Comparison of ENCODE assay signal across 8 mouse cellular contexts in genomic region chr16:11370132-11370544, GRCm38 (mm10). TPM values are rescaled to one million over a fixed set of nuclear protein-coding genes. Genes with fewer than 3 reads are reported as not detected.
A peak's percentile ranks its signal among the peaks of the same experiment; 100 is the strongest.
DNase-seq lines count a peak whose midpoint lies in the region; ATAC-seq and TF ChIP-seq lines count a peak whose summit lies in the region.

No protein-coding gene starts in this region.

- peaks cover 24% of the 10 kb centered on the region for H3K4me1 ChIP-seq in heart, embryonic 12.5 days (replicated peaks)
- H3K4me1 ChIP-seq in small intestine, adult 2 months (ENCODE audit: control insufficient read depth, insufficient read depth, insufficient read length, low read length): peaks cover 20% of the 10 kb centered on the region

- peak; percentile 36 to 39 for DNase-seq in heart, postnatal 10 days
- DNase-seq in 3T3-L1 (ENCODE audit: low read depth, low spot score): peak; percentile 73
- DNase-seq in adrenal gland, postnatal 14 days: peak; percentile 50
- DNase-seq in kidney, postnatal 10 days: peak; percentile 79
- no peak for DNase-seq in frontal cortex, postnatal 10 days (ENCODE audit: low spot score in 2 of 2)
- no peak for DNase-seq in layer of hippocampus, adult 9-10 months (ENCODE audit: low spot score)

- no peaks in the 10 kb centered on the region for H3K9me3 ChIP-seq in heart, embryonic 12.5 days (replicated peaks)

- H3K9ac ChIP-seq in heart, embryonic 12.5 days: no peak overlapping the region

- no peaks in the 10 kb centered on the region for H3K27me3 ChIP-seq in heart, embryonic 12.5 days (replicated peaks)
- no peaks in the 10 kb centered on the region for H3K27me3 ChIP-seq in small intestine, adult 2 months (ENCODE audit: control insufficient read depth, insufficient read depth, low read length)

- no peak overlapping the region for H3K27ac ChIP-seq in heart, embryonic 12.5 days (ENCODE audit: poor library complexity, severe bottlenecking)
- H3K27ac ChIP-seq in small intestine, adult 2 months (ENCODE audit: insufficient read depth, low read depth, low read length): peak overlapping the region; percentile 67

- H3K36me3 ChIP-seq in heart, embryonic 12.5 days: no peaks in the 10 kb centered on the region
- H3K36me3 ChIP-seq in small intestine, adult 2 months (ENCODE audit: control insufficient read depth, insufficient read depth, low read length): peaks cover 3% of the 10 kb centered on the region; the same call in 1 of the 2 replicates

- no peak overlapping the region for H3K4me3 ChIP-seq in heart, embryonic 12.5 days
- no peak overlapping the region for H3K4me3 ChIP-seq in small intestine, adult 2 months (ENCODE audit: low read depth, low read length)

- intact Hi-C loops in heart, postnatal 10 days (cut with DNase I): no loop called here

- no peak for TF ChIP-seq POLR2A in small intestine, adult 2 months (IDR thresholded peaks at IDR 0.05; ENCODE audit: low read depth, low read length)

- ATAC-seq in heart, embryonic 12.5 days (ENCODE audit: insufficient number of reproducible peaks, low FRiP score): no peak

- H3K4me2 ChIP-seq in heart, embryonic 12.5 days: no peak overlapping the region

- TF ChIP-seq CTCF in small intestine, adult 2 months (IDR thresholded peaks at IDR 0.05; ENCODE audit: extremely low read depth, insufficient read length, insufficient replicate concordance, low read depth, low read length): no peak

- WGBS in heart, embryonic 12.5 days: 58% methylated on average over 7 of the region's 7 CpGs
- WGBS in small intestine, adult 2 months: 39% methylated on average over 7 of the region's 7 CpGs

RNA-seq across cellular contexts. Expression of gene Snx29, which starts 47.4 kb away (rescaled TPM):
- total RNA-seq in heart, postnatal 10 days (2021): 10 to 100 TPM; 12.2 to 16.3 TPM
- polyA plus RNA-seq in heart, embryonic 12.5 days (2016; fragmentation: Nextera tagmentation; extraction: Ambion mirVana): 5.4 and 6.7 TPM in 2 replicates
- total RNA-seq in adrenal gland, postnatal 14 days (2021): 17.2 and 21.9 TPM in 2 replicates
- 1.8 and 6.0 TPM in 2 replicates for polyA plus RNA-seq in small intestine, adult 2 months (2012; rRNA removed)

RNA-seq across cellular contexts. Expression of gene Tnfrsf17, which starts 56.5 kb away (rescaled TPM):
- total RNA-seq in heart, postnatal 10 days (2021): not detected
- polyA plus RNA-seq in heart, embryonic 12.5 days (2016; fragmentation: Nextera tagmentation; extraction: Ambion mirVana): not detected in 2 replicates
- total RNA-seq in adrenal gland, postnatal 14 days (2021): not detected in 2 replicates
- polyA plus RNA-seq in small intestine, adult 2 months (2012; rRNA removed): 4.7 and 12.2 TPM in 2 replicates

Comparison
In these comparisons a context has a peak if more than half of its experiments do, and no peak if none do; other contexts are left out.
1. DNase-seq: peak in heart, postnatal 10 days (2 of 2), 3T3-L1 (single experiment), adrenal gland, postnatal 14 days (single experiment) and kidney, postnatal 10 days (single experiment); none in frontal cortex, postnatal 10 days (0 of 2) and layer of hippocampus, adult 9-10 months (single experiment).